Mouse (Mus musculus) CH12.LX (cell line): ENCODE data around the gene Wdfy3. TPM values are rescaled to one million over a fixed set of nuclear protein-coding genes. Genes with fewer than 3 reads are reported as not detected.

ENCODE experiments used
- DNase-seq: peaks from one replicate; pipeline ENCODE4 v3.0.0-alpha.2; 2013; ENCODE audit errors: extremely low read depth
- H3K27ac ChIP-seq: 2 replicates; pipeline ENCODE4 v1.5.1; 2012; ENCODE audit warnings: low read depth, mild to moderate bottlenecking, control low read depth, moderate library complexity; ENCODE audit not compliant: insufficient read depth
- H3K27me3 ChIP-seq: replicated peaks from 2 replicates; pipeline ENCODE3; 2012; ENCODE audit warnings: inconsistent platforms
- H3K36me3 ChIP-seq, 2 experiments: replicated peaks in 1 of 2; 2 replicates each; pipeline versions ENCODE3 to v1.6.1; 2012; ENCODE audit warnings: inconsistent platforms in 1 of 2, low read length in 1 of 2, mild to moderate bottlenecking in 1 of 2, mixed read lengths in 1 of 2, moderate library complexity in 1 of 2; ENCODE audit not compliant: control insufficient read depth in 1 of 2, insufficient read depth in 1 of 2
- H3K4me1 ChIP-seq, 2 experiments: 2 replicates each; pipeline ENCODE4 v1.6.1; 2012; ENCODE audit warnings: inconsistent platforms in 1 of 2, moderate library complexity in 1 of 2; ENCODE audit not compliant: insufficient read depth in 2 of 2, control insufficient read depth in 1 of 2
- H3K4me2 ChIP-seq: 2 replicates; pipeline ENCODE4 v1.6.1; 2012; ENCODE audit warnings: low read depth, mild to moderate bottlenecking, control low read depth; ENCODE audit not compliant: poor library complexity, insufficient read depth, severe bottlenecking
- H3K4me3 ChIP-seq, 3 experiments: fragments of 150-350 bp in 1 of 3; sonication (generic) in 1 of 3; replicated peaks in 1 of 3; 2 replicates each; pipeline versions ENCODE3 to v1.5.1; 2011 to 2012; ENCODE audit warnings: low read depth in 2 of 3, low read length in 2 of 3, mild to moderate bottlenecking in 2 of 3, moderate library complexity in 2 of 3, control low read depth in 1 of 3, improper control_type of control experiment in 1 of 3, inconsistent platforms in 1 of 3, mixed read lengths in 1 of 3; ENCODE audit not compliant: poor library complexity in 1 of 3
- H3K79me2 ChIP-seq: replicated peaks from 2 replicates; pipeline ENCODE4 v1.6.1; 2012; ENCODE audit warnings: mild to moderate bottlenecking, moderate library complexity; ENCODE audit not compliant: control insufficient read depth, poor library complexity, insufficient read depth, severe bottlenecking; ENCODE audit errors: extremely low read depth
- H3K9ac ChIP-seq: 2 replicates; pipeline ENCODE4 v1.6.1; 2012; ENCODE audit warnings: low read depth, mild to moderate bottlenecking, control low read depth, moderate library complexity; ENCODE audit not compliant: insufficient read depth
- H3K9me3 ChIP-seq: replicated peaks from 2 replicates; pipeline ENCODE3; 2012; ENCODE audit warnings: low read length, inconsistent platforms, mixed read lengths
- CHD2 ChIP-seq: IDR thresholded peaks from 2 replicates; pipeline ENCODE4 v1.6.1; 2011; ENCODE audit warnings: low read length, improper control_type of control experiment
- CTCF ChIP-seq, 2 experiments: IDR thresholded peaks in 1 of 2; conservative IDR thresholded peaks in 1 of 2; 2 replicates each; pipeline ENCODE4 v1.5.1; 2011 to 2012; ENCODE audit warnings: low read depth in 2 of 2, low read length in 2 of 2, improper control_type of control experiment in 1 of 2, inconsistent platforms in 1 of 2, mild to moderate bottlenecking in 1 of 2, moderate library complexity in 1 of 2
- E2F4 ChIP-seq: IDR thresholded peaks from 2 replicates; pipeline ENCODE4 v1.6.1; 2011; ENCODE audit warnings: low read depth, low read length, improper control_type of control experiment; ENCODE audit not compliant: insufficient replicate concordance
- ELF1 ChIP-seq: IDR thresholded peaks from 2 replicates; pipeline ENCODE4 v1.6.1; 2014; ENCODE audit warnings: low read depth, mild to moderate bottlenecking, inconsistent platforms, low read length, improper control_type of control experiment
- EP300 ChIP-seq: IDR thresholded peaks from 2 replicates; pipeline ENCODE4 v1.6.1; 2011; ENCODE audit warnings: low read length, improper control_type of control experiment
- ETS1 ChIP-seq: conservative IDR thresholded peaks from 2 replicates; pipeline ENCODE4 v1.6.1; 2012; ENCODE audit warnings: low read depth, mild to moderate bottlenecking, inconsistent platforms, low read length, improper control_type of control experiment, moderate library complexity
- JUND ChIP-seq: conservative IDR thresholded peaks from 2 replicates; pipeline ENCODE4 v1.6.1; 2011; ENCODE audit warnings: low read depth, low read length, improper control_type of control experiment
- MAX ChIP-seq: IDR thresholded peaks from 2 replicates; pipeline ENCODE4 v1.6.1; 2011; ENCODE audit warnings: low read length, improper control_type of control experiment
- MXI1 ChIP-seq: IDR thresholded peaks from 2 replicates; pipeline ENCODE4 v1.6.1; 2011; ENCODE audit warnings: mild to moderate bottlenecking, low read depth, low read length, improper control_type of control experiment
- MYC ChIP-seq: IDR thresholded peaks from 2 replicates; pipeline ENCODE4 v1.6.1; 2011; ENCODE audit warnings: low read depth, mild to moderate bottlenecking, improper control_type of control experiment, low read length
- NELFE ChIP-seq: IDR thresholded peaks from 2 replicates; pipeline ENCODE4 v1.6.1; 2011; ENCODE audit warnings: low read depth, low read length, improper control_type of control experiment
- PAX5 ChIP-seq: IDR thresholded peaks from 2 replicates; pipeline ENCODE4 v1.6.1; 2012; ENCODE audit warnings: low read length, inconsistent platforms, mixed read lengths
- POLR2AphosphoS2 ChIP-seq: IDR thresholded peaks from 2 replicates; pipeline ENCODE4 v1.6.1; 2011; ENCODE audit warnings: low read depth, low read length, improper control_type of control experiment
- RCOR1 ChIP-seq: conservative IDR thresholded peaks from 2 replicates; pipeline ENCODE4 v1.6.1; 2012; ENCODE audit warnings: low read depth, mild to moderate bottlenecking, inconsistent platforms, low read length, improper control_type of control experiment
- TBP ChIP-seq: conservative IDR thresholded peaks from 2 replicates; pipeline ENCODE4 v1.6.1; 2011; ENCODE audit warnings: low read depth, low read length, improper control_type of control experiment
- USF1 ChIP-seq: IDR thresholded peaks from 2 replicates; pipeline ENCODE4 v1.6.1; 2014; ENCODE audit warnings: low read depth, mild to moderate bottlenecking, inconsistent platforms, low read length, improper control_type of control experiment
- USF2 ChIP-seq: conservative IDR thresholded peaks from 2 replicates; pipeline ENCODE4 v1.6.1; 2011; ENCODE audit warnings: low read depth, low read length, improper control_type of control experiment
- ZC3H11A ChIP-seq: IDR thresholded peaks from 2 replicates; pipeline ENCODE4 v1.6.1; 2012; ENCODE audit warnings: low read depth, mild to moderate bottlenecking, inconsistent platforms, low read length, improper control_type of control experiment
- ZMIZ1 ChIP-seq: IDR thresholded peaks from 2 replicates; pipeline ENCODE4 v1.6.1; 2012; ENCODE audit warnings: low read depth, mild to moderate bottlenecking, inconsistent platforms, low read length, improper control_type of control experiment
- ZNF384 ChIP-seq: IDR thresholded peaks from 2 replicates; pipeline ENCODE4 v1.6.1; 2012; ENCODE audit warnings: low read depth, low read length, improper control_type of control experiment, inconsistent platforms
- dilution Hi-C: fragments of 300-500 bp; cut with MboI; formaldehyde crosslinking; loops from 2 replicates; pipeline ENCODE4 v1.14.3; 2020; ENCODE audit warnings: low sequenced_read_pairs; ENCODE audit not compliant: extremely low pct_unique_long_range_greater_than_20kb, extremely low pct_ligation_motif_present
- in situ Hi-C: fragments of 300-500 bp; cut with MboI; formaldehyde crosslinking; loops from 3 replicates; pipeline ENCODE4 v1.14.3; 2019; ENCODE audit warnings: low sequenced_read_pairs, low pct_ligation_motif_present, low pct_unique_long_range_greater_than_20kb, mixed read lengths
- polyA plus RNA-seq: library from polyadenylated mRNA; unstranded; fragments of >175 nt; gene quantifications from 2 replicates; pipeline ENCODE4 v1.2.1, GENCODE M21; 2012; ENCODE audit warnings: low read depth; ENCODE audit not compliant: insufficient read length
- total RNA-seq, 2 experiments: library from RNA; depleted of rRNA; stranded (reverse); fragments of 300-350 nt in 1 of 2; fragments of >200 nt in 1 of 2; gene quantifications; 2 replicates each; pipeline ENCODE4 v1.2.3; 2012 to 2014

The Wdfy3 gene
- total and polyA plus RNA-seq, 3 experiments: not detected

GRCm38 (mm10) chr5:101990298-101990845 is 79.3 kb downstream of the Wdfy3 start:
- in situ Hi-C loops: no loop called here
- H3K27me3 ChIP-seq: no peaks in the 10 kb centered on the region
- no peak overlapping the region for H3K4me3 ChIP-seq
- no peaks in the 10 kb centered on the region for H3K79me2 ChIP-seq
- H3K9ac ChIP-seq: no peak overlapping the region
- DNase-seq: no peak
- H3K4me1 ChIP-seq: no peaks in the 10 kb centered on the region
- peaks cover 60% of the 10 kb centered on the region for H3K9me3 ChIP-seq
- H3K4me2 ChIP-seq: no peak overlapping the region
- no peak overlapping the region for H3K27ac ChIP-seq
- no peak for TF ChIP-seq ZMIZ1
- TF ChIP-seq NELFE: no peak
- no peak for TF ChIP-seq JUND
- no peak for TF ChIP-seq CTCF (conservative IDR thresholded peaks at IDR 0.05 in 1 of 2, IDR thresholded peaks at IDR 0.05 in 1 of 2; ENCODE audit: low read depth in 2 of 2, low read length in 2 of 2)
- TF ChIP-seq MYC: no peak
- no peak for TF ChIP-seq POLR2AphosphoS2
- no peak for TF ChIP-seq USF1
- dilution Hi-C loops: no loop called here
- H3K36me3 ChIP-seq: no peaks in the 10 kb centered on the region

DNA sequence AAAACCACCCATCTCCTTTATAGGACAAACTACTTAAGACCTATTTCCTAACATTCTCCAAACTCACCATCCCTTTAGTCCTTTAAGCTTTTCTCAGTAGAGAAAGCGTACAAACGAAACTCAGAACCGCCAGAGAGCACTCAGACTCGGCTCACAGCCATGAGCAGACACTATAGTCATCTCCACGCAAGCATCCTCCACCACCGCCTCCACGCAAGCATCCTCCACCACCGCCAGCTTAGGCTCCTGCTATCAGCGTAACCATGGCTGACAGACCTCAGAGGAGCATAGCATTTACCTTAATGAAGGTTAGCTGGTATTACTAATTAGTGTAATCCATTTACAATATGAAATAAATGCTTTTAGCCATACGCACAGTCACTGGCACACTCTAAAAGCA is 81.2 kb downstream of the Wdfy3 start:
- no peak overlapping the region for H3K4me2 ChIP-seq
- H3K36me3 ChIP-seq: no peaks in the 10 kb centered on the region
- dilution Hi-C loops (no loop called here), in situ Hi-C loops (no loop called here)
- peaks cover 61% of the 10 kb centered on the region for H3K9me3 ChIP-seq
- no peaks in the 10 kb centered on the region for H3K27me3 ChIP-seq
- no peaks in the 10 kb centered on the region for H3K79me2 ChIP-seq
- H3K4me3 ChIP-seq: no peak overlapping the region
- H3K27ac ChIP-seq: no peak overlapping the region
- H3K4me1 ChIP-seq: no peaks in the 10 kb centered on the region
- DNase-seq: no peak
- TF ChIP-seq POLR2AphosphoS2: no peak
- no peak for TF ChIP-seq E2F4
- TF ChIP-seq TBP: no peak
- TF ChIP-seq ELF1: no peak
- no peak for TF ChIP-seq MYC
- TF ChIP-seq USF1: no peak
- TF ChIP-seq ETS1: no peak
- no peak for TF ChIP-seq ZC3H11A
- TF ChIP-seq MAX: no peak
- TF ChIP-seq EP300: no peak
- no peak for TF ChIP-seq PAX5
- no peak for TF ChIP-seq RCOR1
- TF ChIP-seq USF2: no peak
- TF ChIP-seq MXI1: no peak
- TF ChIP-seq CHD2: no peak
- no peak for TF ChIP-seq ZNF384
- TF ChIP-seq, all 38 proteins: peak for 0
- H3K9ac ChIP-seq: no peak overlapping the region
